Mouse (Mus musculus) lung, embryonic 14.5 days (tissue): ENCODE results near the gene Stard13. TPM values are rescaled to one million over a fixed set of nuclear protein-coding genes. Genes with fewer than 3 reads are reported as not detected.

ENCODE experiments used
- ATAC-seq: fragments of 200-750 bp; cut with Nextera tagmentation; 2 replicates; pipeline ENCODE4 v1.8.0; 2017; ENCODE audit warnings: mild to moderate bottlenecking, moderate TSS enrichment, moderate library complexity; ENCODE audit not compliant: insufficient read depth
- DNase-seq: peaks from one replicate; pipeline ENCODE4 v3.0.0-alpha.2; 2015
- H3K27ac ChIP-seq: fragments of 300-500 bp; sonication (generic); 2 replicates; pipeline ENCODE4 v1.5.1; 2014; ENCODE audit warnings: low read depth, mild to moderate bottlenecking, moderate library complexity
- H3K27me3 ChIP-seq: fragments of 300-500 bp; sonication (generic); 2 replicates; pipeline ENCODE4 v1.6.1; 2014; ENCODE audit warnings: low read length, control low read depth; ENCODE audit not compliant: insufficient read depth
- H3K36me3 ChIP-seq: fragments of 300-500 bp; sonication (generic); 2 replicates; pipeline ENCODE4 v1.6.1; 2014; ENCODE audit warnings: control low read depth; ENCODE audit not compliant: insufficient read depth
- H3K4me1 ChIP-seq: fragments of 300-500 bp; sonication (generic); 2 replicates; pipeline ENCODE4 v1.6.1; 2014; ENCODE audit warnings: antibody characterized with exemption, control low read depth; ENCODE audit not compliant: insufficient read depth
- H3K4me2 ChIP-seq: fragments of 300-500 bp; sonication (generic); 2 replicates; pipeline ENCODE4 v1.6.1; 2014; ENCODE audit warnings: mild to moderate bottlenecking
- H3K4me3 ChIP-seq: fragments of 300-500 bp; sonication (generic); 2 replicates; pipeline ENCODE4 v1.5.1; 2014; ENCODE audit warnings: low read depth, low read length
- H3K9ac ChIP-seq: fragments of 300-500 bp; sonication (generic); 2 replicates; pipeline ENCODE4 v1.6.1; 2014
- H3K9me3 ChIP-seq: fragments of 300-500 bp; sonication (generic); 2 replicates; pipeline ENCODE4 v1.6.1; 2016; ENCODE audit warnings: low read depth, low read length, control low read depth
- CTCF ChIP-seq: IDR thresholded peaks from 2 replicates; pipeline ENCODE4 v1.5.1; 2016; ENCODE audit warnings: antibody characterized with exemption, low read depth
- WGBS: fragments of 180-500 bp; shearing (Covaris S2); extraction: QIAGEN DNeasy Blood & Tissue Kit; methylation state at CpG from one replicate; pipeline ENCODE4 v1.1.7; 2014; 5-methylcytosine and 5-hydroxymethylcytosine counted together
- polyA plus RNA-seq: library from polyadenylated mRNA; unstranded; fragments of >200 nt; fragmentation: Nextera tagmentation; extraction: Ambion mirVana; gene quantifications from 2 replicates; pipeline ENCODE4 v1.2.1, GENCODE M21; 2014

The Stard13 gene
- polyA plus RNA-seq, 1 experiment from 2014 or later = 14.5 TPM

DNA sequence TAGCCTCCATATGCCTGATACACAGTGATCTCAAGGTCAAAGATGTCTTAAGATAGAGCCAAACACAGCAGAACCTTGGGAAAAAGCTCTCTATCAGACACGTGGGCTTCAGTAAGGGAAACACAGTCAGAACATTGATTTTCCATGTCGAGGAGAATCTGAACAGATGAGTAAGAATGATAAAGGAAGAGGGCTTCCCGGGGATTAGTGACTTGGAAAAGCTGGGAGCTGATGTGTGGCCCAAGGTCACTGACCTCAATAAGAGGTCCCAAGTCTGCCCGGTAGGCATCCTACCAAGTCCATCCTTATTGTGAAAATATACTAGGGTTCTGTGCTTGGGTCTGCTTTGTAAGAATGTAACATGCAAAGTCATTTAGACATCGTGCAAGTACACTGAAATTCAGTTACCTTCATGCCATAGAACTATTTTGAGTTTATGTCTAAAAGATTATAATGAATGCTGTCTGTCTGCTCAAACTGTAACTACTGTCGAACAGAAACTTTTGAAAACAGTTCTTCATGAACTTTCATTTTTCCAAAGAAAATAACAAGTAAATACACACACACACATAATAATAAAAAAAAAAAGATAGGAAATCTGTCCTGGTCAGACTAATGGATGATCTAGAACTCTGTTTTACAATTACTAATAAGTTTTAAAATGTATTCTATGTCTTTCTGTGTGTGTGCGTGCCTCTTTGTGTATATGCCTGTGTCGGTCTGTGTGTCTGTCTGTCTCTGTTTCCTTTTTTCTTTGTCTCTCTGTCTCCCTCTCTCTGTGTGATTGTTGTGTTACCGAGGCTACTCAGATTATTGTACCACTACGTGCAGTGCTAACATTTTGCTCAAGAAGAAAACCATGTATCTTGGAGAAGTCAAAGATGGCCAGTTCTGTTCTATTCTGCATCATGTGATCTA, 128.3 kb downstream of the Stard13 start:
- Histone ChIP-seq H3K9me3 (no peaks in the 10 kb centered on the region), H3K9ac (no peak overlapping the region), H3K36me3 (no peaks in the 10 kb centered on the region), H3K4me2 (no peak overlapping the region), H3K27me3 (no peaks in the 10 kb centered on the region), H3K4me1 (no peaks in the 10 kb centered on the region), H3K27ac (no peak overlapping the region), H3K4me3 (no peak overlapping the region)
- WGBS = 72% methylated on average over 10 of the region's 10 CpGs
- ATAC-seq = no peak
- no peak for DNase-seq
- no peak for TF ChIP-seq CTCF

DNA sequence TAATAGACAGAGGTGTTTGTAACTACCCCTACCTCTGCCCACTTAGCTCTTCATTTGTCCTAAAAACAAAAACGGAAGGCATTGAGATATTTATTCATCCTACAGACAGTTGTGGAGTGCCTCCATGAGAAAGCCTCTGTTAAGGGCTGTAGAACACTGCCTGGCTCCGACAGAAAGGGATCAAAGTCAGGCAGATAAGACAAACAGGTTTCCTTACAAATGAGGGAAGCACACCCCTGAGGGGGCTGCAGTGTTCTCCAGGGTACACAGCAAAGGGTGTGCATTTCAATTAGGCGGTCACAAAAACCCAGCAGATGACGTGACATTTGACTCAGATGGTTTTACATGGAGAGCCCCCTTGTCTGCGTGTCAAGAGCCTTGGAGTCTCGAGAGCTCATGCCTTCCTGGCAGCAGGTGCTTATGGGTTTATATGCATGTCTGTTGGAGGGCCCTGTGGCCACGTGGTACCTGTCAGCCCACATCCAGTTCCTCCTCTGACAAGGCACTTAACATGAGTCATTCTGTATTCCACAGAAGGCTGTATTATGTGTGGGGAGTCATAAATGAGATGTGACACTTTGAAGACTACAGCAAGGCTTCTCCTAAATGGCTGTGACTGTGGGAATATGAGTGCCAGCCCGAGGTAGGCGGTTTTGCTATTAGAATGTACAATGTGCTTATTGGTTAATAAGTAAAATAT, 129.1 kb downstream of the Stard13 start:
- Histone ChIP-seq H3K36me3 (no peaks in the 10 kb centered on the region), H3K4me3 (no peak overlapping the region), H3K4me1 (no peaks in the 10 kb centered on the region), H3K27me3 (no peaks in the 10 kb centered on the region), H3K4me2 (no peak overlapping the region), H3K9me3 (no peaks in the 10 kb centered on the region), H3K27ac (no peak overlapping the region), H3K9ac (no peak overlapping the region)
- DNase-seq (no peak), ATAC-seq (peak; percentile 68)
- 52% methylated on average over 9 of the region's 9 CpGs for WGBS
- no peak for TF ChIP-seq CTCF

DNA sequence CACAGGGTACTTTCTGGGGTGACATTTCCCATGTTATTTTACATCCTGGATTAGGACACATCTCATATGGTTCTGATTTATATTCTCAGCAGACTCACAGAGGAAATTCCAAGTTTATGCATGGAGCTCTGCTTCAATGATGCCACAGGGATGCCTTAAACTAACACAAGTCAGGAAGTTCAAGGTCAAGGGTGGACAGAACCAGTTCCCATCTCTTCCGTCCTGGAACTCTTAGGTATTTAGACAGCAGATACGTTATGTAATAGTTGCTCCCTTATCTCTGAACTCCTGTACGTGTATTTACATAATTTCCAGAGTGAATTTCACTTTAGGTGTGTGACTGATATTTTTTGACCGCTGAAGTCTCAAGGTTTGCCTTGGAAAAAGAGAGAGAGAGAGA, 130.4 kb downstream of the Stard13 start:
- no peak for TF ChIP-seq CTCF
- Histone ChIP-seq H3K9me3 (no peaks in the 10 kb centered on the region), H3K9ac (no peak overlapping the region), H3K27me3 (no peaks in the 10 kb centered on the region), H3K4me1 (no peaks in the 10 kb centered on the region), H3K36me3 (no peaks in the 10 kb centered on the region), H3K4me3 (no peak overlapping the region), H3K27ac (no peak overlapping the region), H3K4me2 (no peak overlapping the region)
- no peak for ATAC-seq
- DNase-seq = no peak
- WGBS = 36% methylated on average over 4 of the region's 4 CpGs

DNA sequence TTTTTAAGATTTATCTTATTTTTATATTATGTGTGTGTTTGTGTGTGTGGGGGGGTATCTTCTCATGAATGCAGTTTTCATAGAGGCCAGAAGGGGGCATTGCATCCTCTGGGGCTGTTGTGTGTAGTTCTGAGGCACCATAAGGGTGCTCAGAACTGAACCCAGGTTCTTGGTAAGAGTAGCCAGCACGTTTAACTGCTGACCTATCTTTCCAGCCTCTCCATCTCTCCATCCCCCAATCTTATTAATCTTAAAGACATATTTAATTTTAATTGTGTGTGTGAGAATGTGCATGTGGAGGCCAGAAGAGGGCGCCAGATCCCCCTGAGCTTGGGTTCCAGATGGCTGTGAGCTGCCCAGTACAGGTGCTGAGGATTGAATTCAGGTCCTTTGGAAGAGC, 131.4 kb downstream of the Stard13 start:
- DNase-seq (no peak), ATAC-seq (no peak)
- no peaks in the 10 kb centered on the region for H3K36me3 ChIP-seq
- TF ChIP-seq CTCF = peak; percentile 33; the same call in 1 of the 2 replicates
- H3K4me2 ChIP-seq = no peak overlapping the region
- no peak overlapping the region for H3K4me3 ChIP-seq
- 32% methylated on average over 2 of the region's 2 CpGs for WGBS
- H3K4me1 ChIP-seq = no peaks in the 10 kb centered on the region
- H3K27ac ChIP-seq = no peak overlapping the region
- H3K9ac ChIP-seq = no peak overlapping the region
- H3K9me3 ChIP-seq = no peaks in the 10 kb centered on the region
- H3K27me3 ChIP-seq = no peaks in the 10 kb centered on the region

DNA sequence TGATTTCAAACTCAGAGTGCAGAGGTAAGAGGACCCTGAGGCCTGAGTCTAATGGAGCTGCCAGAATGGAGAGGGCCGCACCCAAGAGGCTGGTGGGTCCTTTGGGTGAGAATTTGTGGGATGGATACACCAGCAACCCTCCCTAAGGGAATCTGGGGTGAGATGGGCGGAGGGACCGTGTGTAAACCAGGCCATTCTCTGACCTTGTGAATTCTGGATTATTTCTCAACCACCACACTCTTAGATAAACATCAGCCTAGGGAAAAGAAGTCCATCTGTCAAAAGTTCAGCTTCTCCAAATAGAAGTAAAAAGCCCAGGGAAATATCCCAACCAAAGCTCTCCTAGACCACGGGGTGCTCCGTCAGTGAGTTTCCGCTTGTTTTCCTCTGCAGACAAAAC, 137.6 kb downstream of the Stard13 start:
- H3K9me3 ChIP-seq = no peaks in the 10 kb centered on the region
- no peak overlapping the region for H3K4me2 ChIP-seq
- no peak overlapping the region for H3K4me3 ChIP-seq
- 70% methylated on average over 6 of the region's 6 CpGs for WGBS
- no peak overlapping the region for H3K9ac ChIP-seq
- no peak for TF ChIP-seq CTCF
- H3K36me3 ChIP-seq = peaks cover 5% of the 10 kb centered on the region
- ATAC-seq (0 out of 2 replicates have a peak, but pooled peaks have one; percentile 31), DNase-seq (peak; percentile 33)
- 0 out of 2 replicates have a peak, but pooled peaks cover 2% of the 10 kb centered on the region for H3K4me1 ChIP-seq
- no peak overlapping the region for H3K27ac ChIP-seq
- H3K27me3 ChIP-seq = no peaks in the 10 kb centered on the region

DNA sequence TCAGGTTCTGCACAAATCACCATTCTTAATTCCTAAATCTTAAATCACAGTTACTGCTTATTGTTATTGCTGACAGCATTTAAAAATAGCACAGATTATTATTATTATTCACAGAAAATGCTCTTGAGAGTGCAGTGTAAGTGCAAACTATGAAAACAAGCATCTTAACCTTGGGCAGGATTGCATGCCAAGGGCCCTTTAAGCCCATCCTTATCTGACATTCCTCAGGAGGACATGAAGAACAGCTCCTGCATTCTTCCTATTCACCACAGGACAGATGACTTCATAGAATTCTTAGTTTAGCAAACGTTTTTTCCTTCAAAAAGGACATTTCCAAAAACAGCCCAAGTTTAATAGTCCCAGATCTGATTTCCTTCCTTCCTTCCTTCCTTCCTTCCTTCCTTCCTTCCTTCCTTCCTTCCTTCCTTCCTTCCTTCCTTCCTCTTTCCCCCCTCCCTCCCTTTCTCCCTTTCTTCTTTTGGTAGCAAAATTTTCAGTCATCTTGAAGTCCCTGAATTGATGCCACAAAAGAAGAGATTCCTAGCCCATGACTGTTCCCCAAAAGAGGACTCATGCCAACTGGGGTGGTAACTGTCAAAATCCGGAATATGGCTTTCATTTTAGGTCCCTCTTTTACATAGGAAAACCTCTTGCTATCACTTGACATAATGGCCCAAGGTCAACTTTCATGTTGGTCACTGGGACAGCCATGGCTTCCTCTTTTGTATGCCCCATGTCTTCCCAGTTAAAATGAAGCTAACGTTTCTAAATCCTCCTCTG, 140.6 kb downstream of the Stard13 start:
- H3K9me3 ChIP-seq = no peaks in the 10 kb centered on the region
- 52% methylated on average over 3 of the region's 3 CpGs for WGBS
- peaks cover 5% of the 10 kb centered on the region for H3K36me3 ChIP-seq
- no peak for TF ChIP-seq CTCF
- 0 out of 2 replicates have a peak, but pooled peaks cover 2% of the 10 kb centered on the region for H3K4me1 ChIP-seq
- H3K4me3 ChIP-seq = no peak overlapping the region
- ATAC-seq (no peak), DNase-seq (no peak)
- no peak overlapping the region for H3K27ac ChIP-seq
- H3K27me3 ChIP-seq = no peaks in the 10 kb centered on the region
- no peak overlapping the region for H3K4me2 ChIP-seq
- no peak overlapping the region for H3K9ac ChIP-seq
